Mouse (Mus musculus) kidney, embryonic 14.5 days (tissue): Measurements from ENCODE around the gene Sppl2b. TPM values are rescaled to one million over a fixed set of nuclear protein-coding genes. Genes with fewer than 3 reads are reported as not detected.

Experiments
- ATAC-seq: fragments of 200-750 bp; cut with Nextera tagmentation; 2 replicates; pipeline ENCODE4 v1.8.0; 2017; ENCODE audit warnings: moderate number of reproducible peaks, mild to moderate bottlenecking, moderate TSS enrichment, moderate library complexity; ENCODE audit not compliant: low FRiP score, low TSS enrichment
- H3K27ac ChIP-seq: fragments of 300-500 bp; sonication (generic); 2 replicates; pipeline ENCODE4 v1.5.1; 2014; ENCODE audit warnings: low read depth, mild to moderate bottlenecking, low read length, moderate library complexity, mixed read lengths
- H3K27me3 ChIP-seq: fragments of 300-500 bp; sonication (generic); 2 replicates; pipeline ENCODE4 v1.6.1; 2014; ENCODE audit warnings: mild to moderate bottlenecking, low read length; ENCODE audit not compliant: control insufficient read depth, insufficient read depth
- H3K36me3 ChIP-seq: fragments of 300-500 bp; sonication (generic); 2 replicates; pipeline ENCODE4 v1.6.1; 2014; ENCODE audit warnings: low read length, mixed read lengths; ENCODE audit not compliant: control insufficient read depth, insufficient read depth
- H3K4me1 ChIP-seq: fragments of 300-500 bp; sonication (generic); 2 replicates; pipeline ENCODE4 v1.6.1; 2014; ENCODE audit warnings: low read length, mixed read lengths; ENCODE audit not compliant: control insufficient read depth, insufficient read depth
- H3K4me2 ChIP-seq: fragments of 300-500 bp; sonication (generic); replicated peaks from 2 replicates; pipeline ENCODE4 v1.6.1; 2014; ENCODE audit warnings: low read depth, mild to moderate bottlenecking, low read length
- H3K4me3 ChIP-seq: fragments of 300-500 bp; sonication (generic); 2 replicates; pipeline ENCODE4 v1.5.1; 2014; ENCODE audit warnings: mild to moderate bottlenecking, low read length
- H3K9ac ChIP-seq: fragments of 300-500 bp; sonication (generic); 2 replicates; pipeline ENCODE4 v1.6.1; 2014; ENCODE audit warnings: low read depth, mild to moderate bottlenecking, low read length, moderate library complexity
- H3K9me3 ChIP-seq: fragments of 300-500 bp; sonication (generic); 2 replicates; pipeline ENCODE4 v1.6.1; 2016; ENCODE audit warnings: low read length; ENCODE audit not compliant: control insufficient read depth
- WGBS: fragments of 180-500 bp; shearing (Covaris S2); extraction: QIAGEN DNeasy Blood & Tissue Kit; methylation state at CpG from one replicate; pipeline ENCODE4 v1.1.7; 2014; 5-methylcytosine and 5-hydroxymethylcytosine counted together
- polyA plus RNA-seq: library from polyadenylated mRNA; unstranded; fragments of >200 nt; fragmentation: Nextera tagmentation; extraction: Ambion mirVana; gene quantifications from 2 replicates; pipeline ENCODE4 v1.2.1, GENCODE M21; 2014

Sppl2b gene
- polyA plus RNA-seq, 1 experiment from 2014 or later, result 35.1 TPM

DNA sequence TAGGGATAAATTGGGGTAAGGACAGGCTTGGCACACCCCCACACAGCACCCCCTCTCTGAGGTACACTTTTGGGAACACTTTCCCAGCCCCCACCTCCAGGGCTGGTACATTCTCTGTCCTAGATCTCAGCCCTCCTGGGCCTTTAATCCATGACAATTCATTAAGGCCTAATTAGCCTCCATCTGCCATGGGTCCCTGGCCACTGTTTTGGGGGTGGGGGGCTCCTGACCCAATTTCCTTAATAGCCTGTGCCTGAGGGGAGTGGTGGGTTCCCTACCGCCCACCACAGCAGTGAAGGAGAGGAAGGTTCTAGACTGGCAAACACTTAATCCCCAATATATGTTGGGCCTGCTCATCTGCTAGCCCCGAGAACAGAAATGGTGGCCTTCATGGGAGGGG lies 13.4 kb upstream of the Sppl2b start:
- Histone ChIP-seq H3K27ac (no peak overlapping the region), H3K9me3 (no peaks in the 10 kb centered on the region), H3K9ac (no peak overlapping the region), H3K27me3 (peaks cover 48% of the 10 kb centered on the region), H3K4me2 (no peak overlapping the region), H3K4me3 (no peak overlapping the region), H3K36me3 (no peaks in the 10 kb centered on the region), H3K4me1 (peaks cover 9% of the 10 kb centered on the region)
- 78% methylated on average over 2 of the region's 2 CpGs for WGBS
- ATAC-seq, result no peak

DNA sequence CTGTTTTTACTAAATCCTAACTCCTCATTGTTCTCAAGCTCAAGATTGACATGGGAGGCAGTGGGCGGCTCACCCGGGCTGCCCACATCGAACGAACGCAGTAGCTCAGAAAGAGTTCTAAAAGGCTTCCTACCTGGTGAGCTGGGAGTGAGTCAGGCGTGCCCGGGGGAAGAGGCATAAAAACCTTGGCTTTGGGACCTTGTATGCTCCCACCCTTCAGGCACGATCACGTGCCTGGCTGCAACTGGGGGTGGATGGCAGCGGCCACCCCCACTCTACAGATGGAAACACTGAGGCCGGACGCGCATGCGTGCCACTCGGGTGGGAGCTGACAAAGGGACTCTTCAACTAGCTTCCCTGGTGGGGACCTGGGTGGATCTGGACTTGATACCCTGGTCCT lies 12.7 kb upstream of the Sppl2b start:
- H3K9me3 ChIP-seq, result no peaks in the 10 kb centered on the region
- 76% methylated on average over 15 of the region's 15 CpGs for WGBS
- H3K36me3 ChIP-seq, result no peaks in the 10 kb centered on the region
- no peak for ATAC-seq
- peaks cover 45% of the 10 kb centered on the region for H3K27me3 ChIP-seq
- no peak overlapping the region for H3K4me3 ChIP-seq
- no peak overlapping the region for H3K9ac ChIP-seq
- no peak overlapping the region for H3K27ac ChIP-seq
- no peak overlapping the region for H3K4me2 ChIP-seq
- peaks cover 9% of the 10 kb centered on the region for H3K4me1 ChIP-seq

DNA sequence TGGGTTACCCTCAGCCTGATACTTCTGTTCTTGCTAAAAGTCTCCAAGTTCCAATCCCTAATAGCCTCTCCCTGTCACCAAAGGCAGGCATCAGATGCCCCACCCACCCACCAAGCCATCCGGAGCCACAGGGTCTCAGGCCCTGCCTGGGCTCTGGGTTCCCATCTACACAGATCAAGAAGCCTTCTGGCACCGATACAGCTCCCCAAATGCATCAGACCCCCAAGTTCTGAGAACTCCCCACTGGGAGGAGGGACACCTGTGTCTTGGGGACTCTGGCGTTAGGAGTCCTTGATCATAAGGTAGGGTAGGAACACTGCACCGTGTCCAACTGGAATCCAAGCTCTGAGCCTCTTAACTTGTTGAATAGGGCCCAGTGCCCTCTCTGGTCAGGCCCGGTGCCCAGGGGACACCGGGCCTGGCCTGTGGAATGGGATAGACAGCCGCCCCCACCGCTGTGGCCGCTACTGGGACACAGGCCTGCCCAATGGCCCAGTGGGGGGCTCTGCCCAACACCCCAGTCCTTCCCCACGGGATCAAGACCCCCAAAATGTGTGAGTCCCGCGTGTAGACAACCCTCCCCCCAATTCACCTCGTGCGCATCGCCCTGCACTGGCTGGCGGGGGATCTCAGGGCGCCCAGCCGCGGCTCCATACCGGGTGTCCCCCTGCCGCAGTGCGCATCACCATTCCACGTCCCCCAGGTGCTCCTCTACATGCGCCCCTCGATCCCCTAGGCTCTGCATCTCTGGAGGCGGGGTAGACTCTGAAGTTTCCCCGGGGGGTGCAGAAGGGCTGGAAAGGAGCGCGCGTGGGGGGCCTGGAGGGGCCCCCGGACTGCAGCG lies 11.8 kb upstream of the Sppl2b start:
- no peak overlapping the region for H3K27ac ChIP-seq
- H3K4me1 ChIP-seq, result peaks cover 9% of the 10 kb centered on the region
- peak overlapping the region; percentile 47 for H3K4me3 ChIP-seq
- no peaks in the 10 kb centered on the region for H3K36me3 ChIP-seq
- ATAC-seq, result no peak; the same call in 1 of the 2 replicates
- no peaks in the 10 kb centered on the region for H3K9me3 ChIP-seq
- peak overlapping the region; percentile 87 for H3K4me2 ChIP-seq
- peak overlapping the region; percentile 55 for H3K9ac ChIP-seq
- H3K27me3 ChIP-seq, result peaks cover 45% of the 10 kb centered on the region
- WGBS, result 11% methylated on average over 32 of the region's 32 CpGs

DNA sequence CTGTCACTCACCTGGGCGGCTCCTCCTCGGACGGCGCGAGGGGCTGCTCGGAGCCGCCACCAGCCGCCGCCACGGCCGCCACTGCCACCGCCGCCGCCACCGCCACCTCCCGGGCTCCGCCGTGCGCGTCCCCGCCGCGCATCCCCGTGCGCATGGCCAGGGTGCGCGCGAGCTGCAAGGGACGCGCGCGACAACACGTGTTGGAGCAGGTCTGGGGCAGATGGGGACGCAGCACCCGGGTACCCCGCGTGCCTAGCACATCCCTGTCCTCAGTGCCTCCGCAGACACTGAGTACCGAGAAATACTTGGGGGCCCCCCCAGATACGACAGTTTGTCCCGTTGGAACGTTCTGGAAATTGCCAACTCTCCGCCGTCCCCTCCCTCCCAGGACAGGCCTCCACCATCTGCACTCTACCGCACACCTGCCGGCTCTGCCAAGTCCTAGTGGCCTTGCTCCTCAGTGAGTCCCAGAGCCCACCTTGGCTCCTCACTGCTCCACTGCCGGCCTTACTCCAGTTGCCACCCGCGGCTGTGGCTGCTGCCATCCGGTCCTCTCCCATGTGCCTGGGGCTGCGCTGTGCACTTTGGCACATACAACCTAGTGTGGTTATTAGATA lies 11.0 kb upstream of the Sppl2b start, which contains the start of gene Lingo3:
Gene Lingo3, minus strand, starts transcription at position 109 of the 617 bp plus-strand sequence.
- peak within 1 kb of the TSS; percentile 55 for H3K9ac ChIP-seq
- ATAC-seq, result no peak; the same call in none of the 2 replicates
- peaks cover 43% of the 10 kb centered on the region for H3K27me3 ChIP-seq

DNA sequence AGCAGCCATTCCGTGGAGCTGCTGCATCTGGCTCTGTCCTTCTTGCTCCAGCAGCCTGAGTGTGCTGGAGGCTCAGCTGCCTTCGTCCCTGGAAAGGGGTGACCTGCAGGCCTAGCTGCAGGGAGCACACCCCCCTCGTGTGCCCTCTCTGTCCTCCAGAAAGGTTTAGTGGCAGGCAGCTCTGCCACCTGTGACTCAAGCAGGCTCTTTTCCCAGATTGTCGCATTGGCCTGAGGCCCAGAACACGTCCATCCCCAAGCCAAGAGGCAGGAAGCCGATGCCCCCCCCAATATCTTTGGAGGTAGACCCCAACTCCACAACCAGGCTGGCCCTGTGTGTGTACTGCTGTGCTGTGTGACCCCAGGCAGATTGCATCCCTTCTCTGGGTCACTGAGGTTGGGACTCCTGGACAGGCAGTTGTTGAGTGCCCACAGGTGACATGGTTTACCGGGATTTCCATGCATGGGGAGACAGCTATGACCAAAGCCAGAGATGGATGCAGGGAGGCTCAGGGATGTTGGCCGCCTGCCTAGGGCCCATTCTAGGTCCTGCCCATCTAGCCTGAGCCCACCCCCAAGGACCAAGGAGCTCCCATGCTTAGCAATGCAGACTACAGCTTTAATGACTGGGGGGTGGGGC lies 9.9 kb upstream of the Sppl2b start:
- no peak overlapping the region for H3K27ac ChIP-seq
- H3K36me3 ChIP-seq, result no peaks in the 10 kb centered on the region; the same call in 1 of the 2 replicates
- no peak overlapping the region for H3K4me2 ChIP-seq
- ATAC-seq, result no peak
- H3K9ac ChIP-seq, result no peak overlapping the region
- H3K27me3 ChIP-seq, result peaks cover 43% of the 10 kb centered on the region
- H3K9me3 ChIP-seq, result no peaks in the 10 kb centered on the region
- no peak overlapping the region for H3K4me3 ChIP-seq
- 60% methylated on average over 8 of the region's 8 CpGs for whole genome bisulfite sequencing
- H3K4me1 ChIP-seq, result peaks cover 9% of the 10 kb centered on the region

More for the DNA sequence above, 11.0 kb upstream of the Sppl2b start, which contains the start of gene Lingo3:
- Histone ChIP-seq H3K27ac (no peak within 1 kb of the TSS), H3K4me2 (peak within 1 kb of the TSS; percentile 87), H3K4me3 (peak within 1 kb of the TSS; percentile 47), H3K9me3 (no peaks in the 10 kb centered on the region), H3K36me3 (no peaks in the 10 kb centered on the region), H3K4me1 (peaks cover 9% of the 10 kb centered on the region)
- 5% methylated on average over 27 of the region's 51 CpGs for WGBS

DNA sequence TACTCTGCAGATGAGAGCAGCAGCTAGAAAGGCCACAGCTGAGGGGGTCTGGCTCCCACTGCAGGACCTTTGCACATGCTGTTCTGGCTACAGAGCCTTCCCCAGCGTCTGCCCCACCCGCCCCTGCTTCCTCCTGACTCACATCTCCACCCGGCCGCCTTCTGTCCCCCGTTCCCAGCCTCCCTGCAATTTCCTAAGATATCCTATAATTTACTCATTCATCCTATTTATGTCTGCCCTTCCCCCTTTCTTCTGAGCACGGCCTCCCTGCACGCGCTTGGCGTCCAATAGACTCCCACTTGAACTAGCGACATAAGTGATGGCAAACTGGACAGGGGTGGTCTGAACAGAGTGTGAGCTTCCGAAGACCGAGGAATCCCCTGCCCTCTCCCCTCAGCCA lies 9.3 kb upstream of the Sppl2b start:
- Histone ChIP-seq H3K9ac (no peak overlapping the region), H3K4me2 (no peak overlapping the region), H3K4me3 (no peak overlapping the region), H3K27ac (no peak overlapping the region), H3K36me3 (no peaks in the 10 kb centered on the region; the same call in 1 of the 2 replicates), H3K4me1 (peaks cover 9% of the 10 kb centered on the region), H3K9me3 (no peaks in the 10 kb centered on the region), H3K27me3 (peaks cover 43% of the 10 kb centered on the region)
- WGBS, result 76% methylated on average over 12 of the region's 12 CpGs
- ATAC-seq, result no peak

DNA sequence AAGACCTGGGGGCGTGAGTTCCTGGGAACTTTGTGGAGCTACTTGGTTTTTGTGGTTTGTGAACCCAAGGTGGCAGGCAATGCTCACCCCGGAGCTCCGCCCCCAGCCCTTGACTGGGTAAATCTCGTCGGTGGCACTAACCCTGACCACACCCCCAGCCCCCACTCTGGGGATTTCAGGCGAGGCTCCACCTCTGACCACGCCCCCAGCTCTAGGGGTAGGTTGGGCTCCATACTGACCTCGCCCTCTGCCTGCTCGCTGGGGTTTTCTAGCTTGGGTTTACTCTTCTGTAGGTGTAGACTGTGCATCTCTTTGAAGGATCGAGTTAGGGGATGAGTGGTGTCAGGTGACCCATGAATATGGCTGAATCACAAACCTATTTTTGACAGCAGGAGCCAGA lies 6.5 kb upstream of the Sppl2b start:
- Histone ChIP-seq H3K27ac (no peak overlapping the region), H3K9me3 (no peaks in the 10 kb centered on the region), H3K27me3 (peaks cover 23% of the 10 kb centered on the region), H3K9ac (no peak overlapping the region), H3K36me3 (peaks cover 21% of the 10 kb centered on the region), H3K4me3 (no peak overlapping the region), H3K4me1 (peaks cover 6% of the 10 kb centered on the region; the same call in 1 of the 2 replicates), H3K4me2 (no peak overlapping the region)
- ATAC-seq, result peak; percentile 18; the same call in 1 of the 2 replicates
- WGBS, result 8% methylated on average over 10 of the region's 10 CpGs

DNA sequence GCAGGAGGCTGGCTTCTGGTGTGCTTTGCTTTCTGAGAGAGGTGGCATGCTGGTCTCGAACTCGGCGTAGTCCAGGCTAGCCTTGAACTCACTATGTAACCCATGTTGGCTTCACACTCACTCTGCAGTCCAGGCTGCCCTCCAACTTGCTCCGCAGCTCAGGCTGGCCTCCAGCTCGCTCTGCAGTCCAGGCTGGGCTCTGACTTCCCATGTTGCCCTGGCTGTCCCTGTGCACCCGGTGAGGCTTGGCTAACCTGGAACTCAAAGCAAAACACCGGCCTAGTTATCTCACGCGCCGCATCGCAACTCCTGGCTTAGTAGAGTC lies 636 bp downstream of the Sppl2b start:
- peaks cover 18% of the 10 kb centered on the region for H3K4me1 ChIP-seq
- peak overlapping the region; percentile 77 for H3K9ac ChIP-seq
- no peaks in the 10 kb centered on the region for H3K9me3 ChIP-seq
- H3K27me3 ChIP-seq, result no peaks in the 10 kb centered on the region
- peak; percentile 10; the same call in 1 of the 2 replicates for ATAC-seq
- peaks cover 22% of the 10 kb centered on the region for H3K36me3 ChIP-seq
- 26% methylated on average over 11 of the region's 11 CpGs for WGBS
- peak overlapping the region; percentile 79 for H3K4me3 ChIP-seq
- no peak overlapping the region for H3K27ac ChIP-seq
- H3K4me2 ChIP-seq, result peak overlapping the region; percentile 98
